Mouse (Mus musculus): ENCODE results near the gene Tsen54. TPM values are rescaled to one million over a fixed set of nuclear protein-coding genes. Genes with fewer than 3 reads are reported as not detected.
"Not testable (repeated sequence)": the region's sequence is repeated elsewhere in the genome, so short reads cannot be mapped to it uniquely, and the experiment has no call there.

Gene Tsen54
- total RNA-seq, 4 experiments from 2014 or later: 12.5 to 18.7 (median 16.9) TPM

GRCm38 (mm10) chr11:115829036-115829435, 14.5 kb downstream of the Tsen54 start:
- no peak for DNase-seq (ENCODE audit: low spot score in 2 of 2)

DNA sequence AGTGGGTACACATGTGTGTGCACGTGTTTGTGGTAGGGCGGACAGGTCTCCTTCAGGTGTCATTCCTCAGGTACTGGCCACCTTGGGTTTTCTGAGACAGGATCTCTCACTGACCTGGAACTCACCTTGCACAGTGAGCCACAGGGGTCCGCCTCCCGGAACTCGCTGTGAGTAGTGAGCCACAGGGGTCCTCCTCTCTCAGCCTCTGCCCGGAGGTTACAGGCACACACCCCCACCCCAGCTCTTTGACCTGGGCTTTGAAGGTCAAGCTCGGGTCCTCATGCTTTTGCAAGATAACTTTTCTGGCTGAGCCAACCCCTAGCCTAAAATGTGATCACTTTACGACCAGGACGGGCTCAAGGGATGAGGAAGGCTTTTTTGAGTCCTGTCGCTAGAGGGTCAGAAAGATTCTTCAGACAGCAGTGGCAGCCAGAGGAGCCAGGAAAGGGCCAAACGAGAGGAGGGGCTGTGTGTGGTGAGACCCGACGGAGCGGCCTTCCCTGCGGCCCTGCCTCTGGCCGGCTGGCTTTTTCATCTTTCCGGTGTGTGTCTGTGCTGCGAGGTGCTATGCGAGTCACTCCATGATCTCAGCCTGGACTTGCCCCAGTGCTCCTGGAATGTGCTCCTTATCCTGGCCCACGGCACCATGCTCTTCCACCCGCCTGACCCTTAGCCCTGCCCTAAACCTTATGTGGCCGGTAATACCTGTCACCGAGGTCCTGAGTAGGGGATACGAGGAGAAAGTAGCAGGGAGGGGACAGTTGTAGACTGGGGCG, 16.2 kb downstream of the Tsen54 start:
- DNase-seq (ENCODE audit: low spot score in 2 of 2): no peak

DNA sequence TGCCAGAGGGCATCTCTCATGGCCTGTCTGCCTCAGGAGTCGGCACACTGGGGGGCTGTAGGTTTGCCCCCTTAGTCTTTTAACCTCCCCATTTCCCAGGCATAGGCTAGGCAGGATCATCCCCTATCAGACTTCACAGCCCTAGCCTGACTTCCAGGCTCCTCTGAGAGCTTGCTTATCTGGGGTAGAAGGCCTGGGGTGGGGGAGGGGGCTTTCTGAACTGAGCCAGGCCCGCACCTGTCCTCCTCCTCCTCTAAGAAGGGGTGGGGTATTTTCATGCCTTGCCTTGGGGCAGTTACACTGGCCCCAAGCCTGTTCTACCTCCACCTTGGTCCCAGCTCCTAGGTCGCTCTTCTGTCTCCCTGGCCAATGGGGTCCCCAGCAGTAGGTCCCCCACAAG, 17.0 kb downstream of the Tsen54 start:
- no peak for DNase-seq (ENCODE audit: low spot score in 2 of 2)

DNA sequence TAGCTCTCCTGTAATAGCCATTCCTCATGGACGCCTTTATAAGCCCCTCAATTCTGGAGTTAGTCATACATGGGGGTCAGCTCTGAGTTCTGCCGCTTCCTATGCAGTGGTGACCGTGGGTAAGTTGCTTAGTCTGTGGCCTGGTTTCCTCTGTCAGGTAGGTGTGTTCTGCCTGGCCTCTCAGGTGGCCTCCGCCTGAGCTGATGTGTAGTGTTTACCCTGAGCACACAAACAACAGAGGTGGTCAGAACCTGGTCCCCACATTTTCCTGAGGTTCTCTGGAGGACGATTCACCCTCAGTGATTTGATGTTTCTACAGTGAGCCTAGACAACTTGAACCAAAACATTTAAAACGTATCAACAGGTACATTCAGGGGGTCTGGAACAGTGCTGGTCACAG, 17.5 kb downstream of the Tsen54 start:
- DNase-seq (ENCODE audit: low spot score in 2 of 2): no peak

- DNase-seq (ENCODE audit: low spot score in 2 of 2): no peak
Measured at GRCm38 (mm10) chr11:115832523-115832922, 18.0 kb downstream of the Tsen54 start.

- DNase-seq (ENCODE audit: low spot score in 2 of 2): no peak
Measured at GRCm38 (mm10) chr11:115833021-115833513, 18.5 kb downstream of the Tsen54 start.

- no peak for DNase-seq (ENCODE audit: low spot score in 2 of 2)
Measured at GRCm38 (mm10) chr11:115834033-115834432, 19.5 kb downstream of the Tsen54 start.

DNA sequence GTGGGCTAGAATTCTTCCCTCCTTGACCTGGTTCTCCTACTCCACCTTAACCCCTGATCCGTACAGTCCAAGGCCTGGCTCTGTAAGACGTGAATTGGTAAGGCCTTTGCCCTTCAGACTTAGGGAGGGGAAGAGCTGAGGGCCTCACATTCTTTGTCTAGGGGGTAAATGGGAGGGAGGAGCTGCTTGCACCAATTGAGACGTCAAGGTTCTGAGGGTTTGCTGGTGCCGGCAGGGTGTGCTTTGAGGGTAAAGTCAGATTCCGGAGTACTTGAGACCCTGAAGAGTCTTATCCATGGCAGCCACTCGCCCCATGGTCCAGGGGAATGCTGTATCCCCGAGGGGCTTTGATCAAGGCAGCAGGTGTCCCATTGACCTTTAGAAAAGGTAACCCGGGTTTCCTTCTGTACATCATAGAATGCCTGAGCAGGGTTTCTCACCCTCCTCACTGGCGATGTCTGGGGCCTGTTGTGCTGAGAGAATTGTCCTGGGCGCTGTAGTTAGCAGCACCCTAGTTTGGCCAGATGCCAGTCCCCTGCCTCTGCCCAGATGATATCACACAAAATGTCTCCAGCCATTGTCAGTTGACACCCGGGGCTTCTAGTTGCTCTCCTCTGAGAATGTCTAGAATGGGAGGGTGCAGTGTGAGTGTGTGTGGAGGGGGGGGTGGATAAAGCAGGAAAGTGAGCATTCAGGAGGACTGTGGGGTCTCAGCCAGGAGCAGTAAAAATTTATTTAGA, 22.3 kb downstream of the Tsen54 start:
- DNase-seq (ENCODE audit: low spot score in 2 of 2): no peak

GRCm38 (mm10) chr11:115837606-115838345, 23.3 kb downstream of the Tsen54 start:
- DNase-seq (ENCODE audit: low spot score in 2 of 2): no peak

DNA sequence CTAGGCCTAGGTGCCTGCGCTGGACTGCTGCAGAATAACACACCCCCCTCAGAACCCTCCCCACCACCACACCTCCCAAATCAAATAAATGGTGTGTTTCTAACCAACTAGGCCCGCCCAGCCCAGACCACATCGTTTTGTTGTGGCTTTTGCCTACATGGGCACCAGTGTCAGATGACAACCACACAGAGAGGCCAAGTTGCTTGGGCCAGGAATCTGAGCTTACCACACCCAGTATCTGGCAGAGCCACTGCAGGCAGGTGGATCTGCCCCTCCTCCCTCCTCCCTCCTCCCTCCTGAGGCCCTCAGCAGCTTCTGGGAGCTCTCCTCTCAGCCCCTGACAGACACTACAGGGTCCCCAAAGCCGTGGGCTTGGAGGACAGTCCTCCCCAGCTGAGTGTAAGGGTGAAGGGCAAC, 24.4 kb downstream of the Tsen54 start:
- DNase-seq (ENCODE audit: low spot score in 2 of 2): no peak

DNA sequence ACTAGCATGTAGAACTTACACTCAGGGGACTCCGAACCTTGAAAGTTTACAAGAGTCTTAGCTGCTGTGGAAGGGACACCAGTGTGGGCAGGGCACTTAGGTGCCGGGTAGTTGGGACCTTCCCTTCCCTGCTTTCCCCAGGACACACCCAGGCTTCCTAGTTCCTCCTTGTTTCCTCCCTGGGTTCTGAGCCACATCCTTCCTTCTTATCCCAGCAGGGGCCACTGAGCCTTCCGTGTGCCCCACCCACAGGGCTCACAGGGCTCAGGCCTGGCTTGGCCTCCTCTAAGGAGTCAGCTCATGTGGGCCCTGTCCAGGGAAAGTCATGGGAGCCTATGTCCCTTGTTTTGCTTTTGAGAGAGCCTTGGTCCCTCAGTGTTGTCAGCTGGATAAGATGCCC, 25.2 kb downstream of the Tsen54 start:
- no peak for DNase-seq (ENCODE audit: low spot score in 2 of 2)

DNA sequence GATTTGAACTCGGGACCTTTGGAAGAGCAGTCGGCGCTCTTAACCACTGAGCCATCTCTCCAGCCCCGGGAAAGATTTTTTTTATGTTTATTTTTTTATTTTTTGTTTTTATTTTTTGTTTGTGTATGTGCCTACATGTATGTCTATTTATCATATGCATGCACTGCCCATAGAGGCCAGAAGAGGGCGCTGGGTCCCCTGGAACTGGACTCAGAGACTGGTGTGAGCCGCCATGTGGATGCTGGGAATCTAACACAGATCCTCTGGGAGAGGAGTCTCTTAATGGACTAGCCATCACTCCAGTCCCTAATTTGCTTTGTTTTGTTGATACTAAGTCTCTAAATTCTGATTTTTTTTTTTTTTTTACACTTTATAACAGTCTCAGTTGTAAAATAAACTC, 26.5 kb downstream of the Tsen54 start:
- DNase-seq (ENCODE audit: low spot score in 2 of 2): no peak

DNA sequence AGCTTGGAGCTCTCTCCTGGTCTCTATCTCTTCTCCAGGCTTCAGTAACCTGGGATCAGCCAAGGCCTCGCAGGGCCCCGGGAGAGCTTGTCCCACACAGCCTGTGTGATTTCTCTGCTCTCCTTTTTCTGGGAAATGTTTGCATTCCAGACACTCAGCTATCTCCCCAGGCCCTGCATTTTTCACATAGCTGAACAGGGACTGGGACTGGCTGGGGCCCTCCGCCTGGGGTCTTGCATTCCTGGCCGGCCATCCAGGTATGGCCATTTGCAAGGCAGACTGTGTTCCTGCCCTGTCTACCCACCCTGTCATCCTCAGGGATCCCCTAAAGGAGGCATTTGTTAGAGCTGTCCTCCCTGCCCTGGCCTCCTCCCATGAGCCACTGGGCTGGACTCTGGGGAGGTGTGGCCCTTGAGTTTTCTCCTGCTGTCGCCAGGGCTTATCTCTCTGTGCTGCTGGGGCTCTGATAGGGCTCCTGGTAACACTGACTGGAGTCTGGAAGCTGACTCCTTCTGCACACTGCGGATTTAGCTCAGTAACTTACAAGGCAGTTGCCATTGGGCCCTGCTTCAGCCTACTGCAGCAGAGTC, 27.5 kb downstream of the Tsen54 start:
- no peak for DNase-seq (ENCODE audit: low spot score in 2 of 2)

DNA sequence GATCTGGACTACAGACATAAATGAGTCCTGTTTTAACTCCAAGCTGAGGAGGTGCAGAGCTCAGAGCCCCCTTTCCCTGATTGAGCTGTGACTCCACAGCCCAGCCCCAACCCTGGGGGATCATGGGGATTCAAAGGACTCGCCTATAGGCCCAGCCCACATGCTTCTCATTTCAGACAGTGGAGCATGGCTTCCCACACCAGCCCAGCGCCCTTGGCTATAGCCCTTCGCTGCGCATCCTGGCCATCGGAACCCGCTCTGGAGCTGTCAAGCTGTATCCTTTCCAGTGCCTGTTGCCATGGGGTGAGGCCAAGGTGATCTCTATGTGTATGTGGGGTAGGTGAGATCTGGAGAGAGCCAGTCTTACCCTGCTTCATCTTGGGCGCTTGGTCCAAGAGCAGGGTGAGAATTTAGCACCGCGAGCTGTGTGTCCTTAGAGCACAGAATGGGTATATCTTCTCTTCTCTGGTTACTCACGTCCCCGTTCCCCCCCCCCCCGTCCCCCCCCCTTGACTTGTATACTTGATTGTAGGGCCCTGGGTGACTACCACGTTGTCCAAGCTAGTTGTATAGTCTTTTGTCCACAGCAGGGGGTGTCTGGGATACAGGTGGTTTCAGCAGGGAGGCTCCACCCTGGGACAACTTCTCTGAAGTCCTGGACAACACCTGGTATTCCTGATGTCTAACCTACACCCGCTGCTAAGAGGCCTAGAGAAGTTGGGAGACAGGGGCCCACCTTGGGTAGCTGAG, 28.8 kb downstream of the Tsen54 start:
- no peak for DNase-seq (ENCODE audit: low spot score in 2 of 2)

DNA sequence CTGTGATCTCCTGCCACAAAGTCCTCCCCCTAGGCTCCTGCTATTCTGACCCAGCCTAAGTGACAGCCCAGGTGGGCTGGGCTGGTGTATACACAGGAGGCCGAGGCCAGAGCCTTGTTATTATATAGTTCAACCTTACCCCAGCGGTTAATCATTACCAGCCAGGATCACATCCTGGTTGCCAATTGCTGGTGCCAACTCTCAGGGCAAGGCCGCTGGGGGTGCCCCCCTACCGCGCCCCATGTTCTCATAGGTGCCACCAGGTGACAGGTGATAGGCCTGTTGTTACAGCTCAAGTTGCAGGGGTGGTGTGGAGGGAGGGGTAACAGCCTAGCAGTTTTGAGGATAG, 29.3 kb downstream of the Tsen54 start:
- DNase-seq (ENCODE audit: low spot score in 2 of 2): no peak

DNA sequence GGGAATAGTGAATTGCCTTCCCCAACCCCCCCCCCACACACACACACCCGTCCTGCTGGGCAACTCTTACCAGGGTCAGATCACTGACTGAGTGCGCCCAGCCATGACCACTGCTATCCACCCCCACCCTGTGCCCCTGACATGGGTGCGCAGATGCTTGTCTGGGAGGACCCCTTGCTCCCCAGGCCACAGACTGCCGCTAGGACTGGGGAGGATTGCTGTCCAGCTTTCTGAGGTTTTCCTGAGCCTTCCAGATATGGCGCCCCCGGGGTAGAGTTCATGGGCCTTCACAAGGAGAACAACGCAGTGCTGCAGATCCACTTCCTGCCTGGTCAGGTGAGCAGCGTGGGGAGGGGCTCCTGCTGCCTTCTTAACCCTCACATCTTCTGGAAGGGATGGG, 29.7 kb downstream of the Tsen54 start:
- no peak for DNase-seq (ENCODE audit: low spot score in 2 of 2)

DNA sequence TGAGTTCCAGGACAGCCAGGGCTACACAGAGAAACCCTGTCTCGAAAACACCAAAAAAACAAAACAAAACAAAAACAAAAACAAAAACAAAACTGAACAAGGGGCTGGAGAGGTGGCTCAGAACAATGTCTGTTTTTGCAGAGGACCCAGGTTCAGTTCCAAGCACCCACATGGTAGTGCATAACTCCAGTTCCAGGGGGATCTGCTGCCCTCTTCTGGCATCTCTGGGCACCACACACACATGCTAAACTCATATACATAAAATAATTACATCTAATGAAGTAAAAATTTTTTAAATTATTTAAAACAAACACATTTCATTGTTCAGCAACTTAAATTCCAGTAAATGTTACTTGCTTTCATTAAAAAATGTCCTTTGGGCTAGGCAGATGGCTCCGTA, 31.3 kb downstream of the Tsen54 start:
- DNase-seq (ENCODE audit: low spot score in 2 of 2): no peak

DNA sequence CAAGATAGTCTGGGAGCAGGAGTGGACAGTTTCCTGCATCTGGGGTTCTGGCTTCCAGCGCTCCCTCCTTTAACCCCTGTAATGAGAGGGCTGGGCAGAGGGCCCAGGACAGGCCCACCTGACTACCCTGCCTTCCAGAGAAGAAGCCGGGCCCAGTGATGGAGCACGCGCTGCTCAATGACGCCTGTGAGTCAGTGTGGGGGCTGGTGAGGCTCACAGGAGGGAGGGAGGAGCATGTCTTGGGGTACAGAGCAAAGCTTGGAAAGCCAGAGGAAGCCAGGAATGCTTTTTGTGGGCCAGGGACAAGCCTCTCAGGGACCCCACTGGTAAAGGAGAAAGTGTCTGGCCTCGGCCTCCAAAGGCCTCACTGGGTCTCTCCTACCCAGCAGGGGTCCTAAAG, 40.1 kb downstream of the Tsen54 start:
- peak in 1 of 2 experiments; percentile 15 for DNase-seq (ENCODE audit: low spot score in 2 of 2)

DNA sequence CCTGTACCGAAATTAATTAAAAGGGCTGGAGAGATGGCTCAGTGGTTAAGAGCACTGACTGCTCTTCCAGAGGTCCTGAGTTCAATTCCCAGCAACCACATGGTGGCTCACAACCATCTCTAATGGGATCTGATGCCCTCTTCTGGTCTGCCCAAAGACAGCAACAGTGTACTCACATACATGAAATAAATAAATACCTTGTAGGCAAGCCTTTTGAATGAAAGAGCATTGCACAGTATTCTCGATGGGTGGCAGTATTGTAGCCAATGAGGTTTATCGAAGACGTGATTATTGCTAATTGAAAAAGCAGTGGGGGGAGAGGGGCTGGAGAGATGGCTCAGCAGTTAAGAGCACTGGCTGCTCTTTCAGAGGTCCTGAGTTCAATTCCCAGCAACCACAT, 42.6 kb downstream of the Tsen54 start:
- not testable (repeated sequence) for DNase-seq (ENCODE audit: low spot score in 2 of 2)

GRCm38 (mm10) chr11:115857936-115858335, 43.4 kb downstream of the Tsen54 start:
- no peak for DNase-seq (ENCODE audit: low spot score in 2 of 2)

- no peak for DNase-seq (ENCODE audit: low spot score in 2 of 2)
Measured at GRCm38 (mm10) chr11:115858354-115858753, 43.8 kb downstream of the Tsen54 start, which contains the start of gene Myo15b. TSS of gene Myo15b (plus strand) at chr11:115858406.

Measured in layer of hippocampus, adult 8-10 months (tissue).